In genomic region chr3:152796216-152796615, GRCm38 (mm10) we compare ENCODE assay signal across 19 mouse cellular contexts.
"Had no signal": no experiment of that assay in that cellular context is flagged by ENCODE, and none has a peak within 500 bp of the region (broad histone marks: within the 10 kb centered on the region; RNA-seq: fewer than 3 reads in every experiment).

No protein-coding gene starts in this region.

- H3K4me3 ChIP-seq: midbrain, embryonic 10.5 days; midbrain, embryonic 12.5 days; myocyte; neural tube, embryonic 13.5 days; neural tube, embryonic 15.5 days had no signal

- ATAC-seq: midbrain, embryonic 16.5 days had no signal

- DNase-seq: lung, adult 18-20 months; lung, embryonic 14.5 days; lung, postnatal 10 days; lung, postnatal 4 days; midbrain, embryonic 14.5 days; retina, postnatal 1 day; right cerebral cortex, adult 18-20 months; right cerebral cortex, postnatal 25 days; right cerebral cortex, postnatal 4 days; spleen, adult 18-20 months; thymus, adult 18-20 months; thymus, postnatal 14 days; thymus, postnatal 36 days had no signal

- H3K36me3 ChIP-seq: midbrain, embryonic 10.5 days; neural tube, embryonic 15.5 days had no signal

- H3K27me3 ChIP-seq: midbrain, embryonic 12.5 days; neural tube, embryonic 13.5 days; neural tube, embryonic 15.5 days had no signal

- H3K9me3 ChIP-seq: midbrain, embryonic 10.5 days; midbrain, embryonic 12.5 days; neural tube, embryonic 15.5 days had no signal

- H3K4me1 ChIP-seq: neural tube, embryonic 15.5 days had no signal
